Mouse (Mus musculus) liver, embryonic 14.5 days (tissue): Measurements from ENCODE around the gene Spred1.

ENCODE experiments used
- CTCF ChIP-seq: IDR thresholded peaks from 2 replicates; pipeline ENCODE4 v1.5.1; 2016; ENCODE audit warnings: antibody characterized with exemption, low read depth, control low read depth
- EP300 ChIP-seq: IDR thresholded peaks from 2 replicates; pipeline ENCODE4 v1.6.1; 2016; ENCODE audit warnings: antibody characterized with exemption, low read depth

- TF ChIP-seq CTCF: no peak
- TF ChIP-seq EP300: no peak
Measured at GRCm38 (mm10) chr2:117129156-117129555, 8.0 kb downstream of the Spred1 start.
